Mouse (Mus musculus): Measurements from ENCODE around the gene Veph1. TPM values are rescaled to one million over a fixed set of nuclear protein-coding genes. Genes with fewer than 3 reads are reported as not detected.

Gene Veph1
- polyA plus RNA-seq, 1 experiment from 2014 or later = 0.77 TPM

DNA sequence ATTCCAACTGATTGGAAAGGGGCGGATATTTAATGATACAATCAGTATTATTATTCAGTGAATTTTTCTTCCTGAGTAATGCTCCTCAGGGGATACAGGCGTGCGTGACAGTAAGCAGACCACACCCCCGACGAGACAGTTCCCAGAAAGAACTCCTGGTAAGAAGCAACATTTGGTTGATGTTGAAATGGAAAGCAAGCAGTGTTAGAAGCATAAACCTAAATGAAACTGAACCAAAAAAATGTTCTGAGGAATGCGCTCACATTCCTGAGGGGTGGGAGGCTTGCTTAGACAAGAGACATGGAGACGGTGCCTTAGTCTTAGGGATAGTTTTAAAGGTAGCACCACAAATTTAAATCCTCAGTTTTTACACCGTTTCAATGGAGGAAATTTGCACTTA lies 80.9 kb downstream of the Veph1 start:
- H3K36me3 ChIP-seq (ENCODE audit: control insufficient read depth, insufficient read depth, low read length) = no peaks in the 10 kb centered on the region
- no peak for ATAC-seq (ENCODE audit: insufficient number of reproducible peaks, low FRiP score, low TSS enrichment, low read depth)
- no peaks in the 10 kb centered on the region for H3K27me3 ChIP-seq (ENCODE audit: control insufficient read depth, insufficient read depth, low read length)
- no peak overlapping the region for H3K9ac ChIP-seq (ENCODE audit: low read length)
- H3K4me1 ChIP-seq (ENCODE audit: control insufficient read depth, insufficient read depth, low read length) = no peaks in the 10 kb centered on the region
- H3K9me3 ChIP-seq (ENCODE audit: control insufficient read depth, low read length) = no peaks in the 10 kb centered on the region
- no peak overlapping the region for H3K4me3 ChIP-seq (ENCODE audit: low read depth, low read length)
- WGBS = 63% methylated on average over 8 of the region's 8 CpGs
- peak; percentile 24 for DNase-seq (ENCODE audit: low spot score)
- no peak overlapping the region for H3K4me2 ChIP-seq (ENCODE audit: low read depth, severe bottlenecking)
- no peak overlapping the region for H3K27ac ChIP-seq (replicated peaks; ENCODE audit: low read depth, low read length)

DNA sequence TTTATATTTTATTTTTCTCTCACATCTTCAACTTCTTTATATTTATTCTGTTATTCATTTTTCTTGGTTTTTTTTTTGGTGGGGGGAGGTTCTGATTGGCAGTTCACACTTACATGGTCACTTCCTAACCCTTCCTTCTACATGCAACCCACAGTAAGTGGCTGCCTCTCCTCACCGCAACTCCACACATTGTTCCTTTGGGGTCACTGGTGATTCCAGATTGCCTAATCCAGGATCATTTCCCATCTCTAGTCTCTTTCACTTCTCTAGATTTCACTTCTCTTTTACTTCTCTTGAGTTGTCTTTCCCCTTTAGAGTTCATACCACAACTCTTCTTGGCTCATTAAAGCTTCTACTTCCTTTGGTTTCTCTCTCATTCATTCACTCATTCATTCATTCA lies 83.1 kb downstream of the Veph1 start:
- Histone ChIP-seq H3K4me3 (ENCODE audit: low read depth, low read length) (no peak overlapping the region), H3K27me3 (ENCODE audit: control insufficient read depth, insufficient read depth, low read length) (no peaks in the 10 kb centered on the region), H3K36me3 (ENCODE audit: control insufficient read depth, insufficient read depth, low read length) (no peaks in the 10 kb centered on the region), H3K9ac (ENCODE audit: low read length) (no peak overlapping the region), H3K4me2 (ENCODE audit: low read depth, severe bottlenecking) (no peak overlapping the region), H3K4me1 (ENCODE audit: control insufficient read depth, insufficient read depth, low read length) (no peaks in the 10 kb centered on the region), H3K9me3 (ENCODE audit: control insufficient read depth, low read length) (no peaks in the 10 kb centered on the region), H3K27ac (replicated peaks; ENCODE audit: low read depth, low read length) (no peak overlapping the region)
- ATAC-seq (ENCODE audit: insufficient number of reproducible peaks, low FRiP score, low TSS enrichment, low read depth) = no peak
- WGBS = 97% methylated on average over 1 of the region's 1 CpGs
- DNase-seq (ENCODE audit: low spot score) = no peak

DNA sequence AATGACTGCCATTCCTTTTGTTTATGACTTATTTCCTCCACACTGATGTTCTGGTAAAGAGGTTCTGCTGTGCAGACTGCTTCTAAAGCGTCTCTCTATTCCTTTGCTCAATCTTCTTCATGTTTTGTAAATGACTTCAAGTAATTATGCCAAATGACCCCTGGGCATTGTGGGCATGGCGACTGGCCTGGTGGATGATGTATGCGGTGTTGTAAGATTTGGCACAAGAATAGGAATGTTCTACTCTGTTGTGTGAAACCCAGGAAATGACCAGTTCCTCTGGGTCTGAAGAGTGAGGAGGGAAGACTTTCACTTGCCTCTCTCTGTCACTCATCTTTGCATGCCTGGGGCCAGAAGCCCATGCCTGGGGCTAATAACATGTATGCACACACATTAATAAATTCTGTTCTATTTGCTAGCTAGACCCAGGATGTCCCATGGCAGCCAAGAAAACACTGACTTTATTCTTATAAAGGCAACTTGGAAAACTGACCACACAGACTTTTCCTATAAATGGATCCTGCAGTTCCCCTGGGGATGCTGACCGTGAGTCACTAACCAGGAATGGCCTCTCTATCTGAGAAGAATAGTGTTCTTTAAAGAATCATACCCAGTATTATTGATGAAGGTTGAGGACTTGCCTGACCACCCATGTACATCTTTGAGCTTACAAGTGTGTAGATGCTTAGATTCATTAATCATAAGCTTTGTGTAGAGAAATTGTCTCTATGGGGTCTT lies 87.6 kb downstream of the Veph1 start:
- H3K9ac ChIP-seq (ENCODE audit: low read length) = no peak overlapping the region
- H3K4me2 ChIP-seq (ENCODE audit: low read depth, severe bottlenecking) = no peak overlapping the region
- WGBS = 84% methylated on average over 4 of the region's 4 CpGs
- ATAC-seq (ENCODE audit: insufficient number of reproducible peaks, low FRiP score, low TSS enrichment, low read depth) (no peak), DNase-seq (ENCODE audit: low spot score) (no peak)
- H3K4me1 ChIP-seq (ENCODE audit: control insufficient read depth, insufficient read depth, low read length) = no peaks in the 10 kb centered on the region
- H3K9me3 ChIP-seq (ENCODE audit: control insufficient read depth, low read length) = no peaks in the 10 kb centered on the region
- H3K36me3 ChIP-seq (ENCODE audit: control insufficient read depth, insufficient read depth, low read length) = no peaks in the 10 kb centered on the region
- H3K4me3 ChIP-seq (ENCODE audit: low read depth, low read length) = no peak overlapping the region
- H3K27ac ChIP-seq (replicated peaks; ENCODE audit: low read depth, low read length) = no peak overlapping the region
- no peaks in the 10 kb centered on the region for H3K27me3 ChIP-seq (ENCODE audit: control insufficient read depth, insufficient read depth, low read length)

DNA sequence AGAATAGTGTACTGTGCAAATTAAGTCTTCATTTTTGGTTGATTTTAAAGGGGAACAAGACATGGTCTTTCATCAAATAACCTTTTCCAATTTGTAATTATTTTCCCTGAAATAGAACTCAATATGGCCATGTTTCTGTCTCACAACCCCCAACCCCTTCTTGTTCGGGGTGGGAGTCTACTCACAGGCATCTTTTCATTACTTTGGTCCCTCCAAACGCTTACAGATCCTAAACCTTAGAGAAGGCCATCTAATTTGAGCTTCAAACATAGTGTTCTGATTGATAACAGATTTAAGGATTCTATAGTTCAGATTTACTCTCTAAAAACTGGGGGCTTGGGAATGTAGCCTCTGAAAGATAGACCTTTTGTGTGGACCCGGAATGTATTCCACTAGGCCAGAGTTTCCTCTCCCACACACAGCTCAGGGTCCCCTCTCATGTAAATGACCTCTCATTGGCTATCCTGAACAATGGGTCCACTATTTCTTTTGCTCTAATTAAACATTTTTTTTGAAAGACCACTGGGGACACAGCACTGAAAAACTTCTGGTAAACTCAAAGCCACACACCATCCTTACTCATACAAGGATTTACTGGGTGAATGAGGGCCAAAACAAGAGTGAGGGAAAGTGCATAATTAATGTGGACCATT lies 102.6 kb downstream of the Veph1 start:
- no peak overlapping the region for H3K9ac ChIP-seq (ENCODE audit: low read length)
- H3K9me3 ChIP-seq (ENCODE audit: control insufficient read depth, low read length) = no peaks in the 10 kb centered on the region
- no peaks in the 10 kb centered on the region for H3K4me1 ChIP-seq (ENCODE audit: control insufficient read depth, insufficient read depth, low read length)
- H3K27me3 ChIP-seq (ENCODE audit: control insufficient read depth, insufficient read depth, low read length) = no peaks in the 10 kb centered on the region
- no peaks in the 10 kb centered on the region for H3K36me3 ChIP-seq (ENCODE audit: control insufficient read depth, insufficient read depth, low read length)
- WGBS = 76% methylated on average over 3 of the region's 3 CpGs
- H3K27ac ChIP-seq (replicated peaks; ENCODE audit: low read depth, low read length) = no peak overlapping the region
- DNase-seq (ENCODE audit: low spot score) (no peak), ATAC-seq (ENCODE audit: insufficient number of reproducible peaks, low FRiP score, low TSS enrichment, low read depth) (no peak)
- no peak overlapping the region for H3K4me2 ChIP-seq (ENCODE audit: low read depth, severe bottlenecking)
- no peak overlapping the region for H3K4me3 ChIP-seq (ENCODE audit: low read depth, low read length)

DNA sequence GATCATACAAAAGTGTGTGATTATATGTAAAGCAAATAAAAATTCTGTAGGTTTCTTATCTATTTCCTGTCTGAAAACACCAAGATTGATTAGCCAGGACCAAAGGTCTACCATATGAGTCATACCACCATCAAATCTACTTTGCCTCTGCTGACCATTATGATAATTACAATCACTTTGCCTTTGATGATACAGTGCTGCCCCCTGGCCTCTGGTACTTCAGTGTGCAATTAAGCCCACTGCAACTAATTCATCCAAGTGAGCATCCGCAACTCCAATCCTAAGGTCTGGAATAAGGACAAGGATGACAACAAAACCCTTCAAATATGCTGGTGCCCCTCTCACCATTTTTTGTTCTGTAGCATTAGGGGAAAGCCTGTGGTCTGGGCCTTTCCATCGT lies 117.0 kb downstream of the Veph1 start:
- H3K27ac ChIP-seq (replicated peaks; ENCODE audit: low read depth, low read length) = no peak overlapping the region
- no peak overlapping the region for H3K4me3 ChIP-seq (ENCODE audit: low read depth, low read length)
- no peak overlapping the region for H3K9ac ChIP-seq (ENCODE audit: low read length)
- ATAC-seq (ENCODE audit: insufficient number of reproducible peaks, low FRiP score, low TSS enrichment, low read depth) (no peak), DNase-seq (ENCODE audit: low spot score) (no peak)
- no peaks in the 10 kb centered on the region for H3K9me3 ChIP-seq (ENCODE audit: control insufficient read depth, low read length)
- H3K4me2 ChIP-seq (ENCODE audit: low read depth, severe bottlenecking) = no peak overlapping the region
- H3K36me3 ChIP-seq (ENCODE audit: control insufficient read depth, insufficient read depth, low read length) = no peaks in the 10 kb centered on the region
- WGBS = 81% methylated on average over 2 of the region's 2 CpGs
- H3K27me3 ChIP-seq (ENCODE audit: control insufficient read depth, insufficient read depth, low read length) = no peaks in the 10 kb centered on the region
- no peaks in the 10 kb centered on the region for H3K4me1 ChIP-seq (ENCODE audit: control insufficient read depth, insufficient read depth, low read length)

DNA sequence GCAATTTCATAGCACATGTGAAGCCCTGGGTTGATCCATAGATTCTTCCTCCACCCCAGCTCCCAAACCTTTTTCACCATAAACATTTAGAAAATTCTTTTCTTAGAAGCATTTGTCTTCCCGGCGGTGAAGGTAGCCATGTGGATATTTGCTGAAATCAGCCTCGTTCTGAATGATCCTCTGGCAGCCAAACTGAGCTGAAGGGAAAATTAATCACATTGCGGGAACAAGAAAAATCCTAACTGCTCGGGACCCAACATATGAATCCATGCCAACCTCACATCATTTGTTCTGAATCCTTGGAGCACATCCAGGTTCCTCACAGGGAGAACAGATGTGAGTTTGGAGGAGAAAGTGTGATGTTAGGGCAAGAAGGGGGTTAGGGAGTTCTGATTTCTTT lies 123.7 kb downstream of the Veph1 start:
- Histone ChIP-seq H3K9ac (ENCODE audit: low read length) (no peak overlapping the region), H3K27me3 (ENCODE audit: control insufficient read depth, insufficient read depth, low read length) (no peaks in the 10 kb centered on the region), H3K9me3 (ENCODE audit: control insufficient read depth, low read length) (no peaks in the 10 kb centered on the region), H3K36me3 (ENCODE audit: control insufficient read depth, insufficient read depth, low read length) (no peaks in the 10 kb centered on the region), H3K4me1 (ENCODE audit: control insufficient read depth, insufficient read depth, low read length) (no peaks in the 10 kb centered on the region), H3K27ac (replicated peaks; ENCODE audit: low read depth, low read length) (no peak overlapping the region), H3K4me3 (ENCODE audit: low read depth, low read length) (no peak overlapping the region), H3K4me2 (ENCODE audit: low read depth, severe bottlenecking) (no peak overlapping the region)
- 82% methylated on average over 5 of the region's 5 CpGs for WGBS
- DNase-seq (ENCODE audit: low spot score) (no peak), ATAC-seq (ENCODE audit: insufficient number of reproducible peaks, low FRiP score, low TSS enrichment, low read depth) (no peak)

- Histone ChIP-seq H3K4me3 (ENCODE audit: low read depth, low read length) (no peak overlapping the region), H3K4me2 (ENCODE audit: low read depth, severe bottlenecking) (no peak overlapping the region), H3K36me3 (ENCODE audit: control insufficient read depth, insufficient read depth, low read length) (no peaks in the 10 kb centered on the region), H3K27me3 (ENCODE audit: control insufficient read depth, insufficient read depth, low read length) (no peaks in the 10 kb centered on the region), H3K9ac (ENCODE audit: low read length) (no peak overlapping the region), H3K27ac (replicated peaks; ENCODE audit: low read depth, low read length) (no peak overlapping the region), H3K9me3 (ENCODE audit: control insufficient read depth, low read length) (no peaks in the 10 kb centered on the region), H3K4me1 (ENCODE audit: control insufficient read depth, insufficient read depth, low read length) (peaks cover 6% of the 10 kb centered on the region)
- DNase-seq (ENCODE audit: low spot score) = no peak
- ATAC-seq (ENCODE audit: insufficient number of reproducible peaks, low FRiP score, low TSS enrichment, low read depth) = no peak
- WGBS = 66% methylated on average over 3 of the region's 3 CpGs
Measured at GRCm38 (mm10) chr3:66169873-66170538, 126.6 kb downstream of the Veph1 start.

- no peaks in the 10 kb centered on the region for H3K36me3 ChIP-seq (ENCODE audit: control insufficient read depth, insufficient read depth, low read length)
- no peaks in the 10 kb centered on the region for H3K27me3 ChIP-seq (ENCODE audit: control insufficient read depth, insufficient read depth, low read length)
- peak; percentile 79; the same call in 1 of the 2 replicates for ATAC-seq (ENCODE audit: insufficient number of reproducible peaks, low FRiP score, low TSS enrichment, low read depth)
- H3K9ac ChIP-seq (ENCODE audit: low read length) = no peak overlapping the region
- H3K9me3 ChIP-seq (ENCODE audit: control insufficient read depth, low read length) = no peaks in the 10 kb centered on the region
- DNase-seq (ENCODE audit: low spot score) = peak; percentile 57
- WGBS = 25% methylated on average over 6 of the region's 6 CpGs
- H3K4me3 ChIP-seq (ENCODE audit: low read depth, low read length) = no peak overlapping the region
- no peak overlapping the region; the same call in 1 of the 2 replicates for H3K4me2 ChIP-seq (ENCODE audit: low read depth, severe bottlenecking)
- H3K27ac ChIP-seq (replicated peaks; ENCODE audit: low read depth, low read length) = peak overlapping the region; percentile 72
- peaks cover 9% of the 10 kb centered on the region for H3K4me1 ChIP-seq (ENCODE audit: control insufficient read depth, insufficient read depth, low read length)
Measured at GRCm38 (mm10) chr3:66166606-66167290, 129.9 kb downstream of the Veph1 start.
